Mouse (Mus musculus) frontal cortex, postnatal 36 days (tissue): ENCODE measurements at regions not wholly inside any gene's neighbourhood (a gene's known extent, or its start where the extent isn't known, plus 50 kb on each side); places are given as distances from the start of the nearest gene placed in this dataset.

Experiments
- DNase-seq, 2 experiments: peaks; one replicate each; pipeline ENCODE4 v3.0.0; 2022; ENCODE audit warnings: low spot score in 2 of 2

DNA sequence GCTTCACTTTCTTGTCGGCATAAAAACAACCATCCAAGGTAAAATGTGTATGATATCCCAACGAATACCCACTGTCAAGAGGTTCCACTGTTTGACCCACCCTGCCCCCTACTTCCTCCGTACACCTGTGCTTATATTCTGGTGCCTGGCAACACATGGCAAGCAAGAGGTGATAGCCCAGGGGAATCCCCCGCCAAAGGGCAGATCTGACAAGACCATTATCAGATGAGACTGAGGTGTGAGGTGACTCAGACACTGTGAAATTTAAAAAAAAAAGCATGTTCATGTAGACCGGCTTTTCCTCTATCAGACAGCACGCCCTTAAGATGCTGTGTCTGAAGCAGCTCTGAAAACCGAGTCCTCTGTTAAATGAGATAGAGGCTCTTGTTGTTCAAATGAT is 89.4 kb upstream of the Bach2 start:
- DNase-seq, result no peak

DNA sequence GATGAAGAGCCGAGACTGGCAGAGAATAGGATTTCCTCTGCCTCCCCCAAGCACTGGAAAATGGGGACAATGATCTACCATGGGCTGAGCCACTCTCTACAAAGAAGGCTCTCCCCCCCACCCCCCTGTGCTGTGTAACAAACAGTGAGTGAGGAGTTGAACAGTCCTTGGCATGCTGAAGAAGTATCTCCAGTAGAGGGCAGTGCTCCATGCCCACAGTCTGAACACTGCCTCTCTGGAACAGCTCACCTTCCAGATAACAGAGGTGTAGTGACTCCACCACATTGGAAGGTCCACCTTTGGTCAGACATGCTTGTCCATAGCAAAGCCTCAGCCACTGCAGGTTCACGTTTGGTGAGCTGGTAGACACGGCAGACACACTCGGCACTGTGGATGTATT is 85.2 kb upstream of the Bach2 start:
- DNase-seq, result no peak

DNA sequence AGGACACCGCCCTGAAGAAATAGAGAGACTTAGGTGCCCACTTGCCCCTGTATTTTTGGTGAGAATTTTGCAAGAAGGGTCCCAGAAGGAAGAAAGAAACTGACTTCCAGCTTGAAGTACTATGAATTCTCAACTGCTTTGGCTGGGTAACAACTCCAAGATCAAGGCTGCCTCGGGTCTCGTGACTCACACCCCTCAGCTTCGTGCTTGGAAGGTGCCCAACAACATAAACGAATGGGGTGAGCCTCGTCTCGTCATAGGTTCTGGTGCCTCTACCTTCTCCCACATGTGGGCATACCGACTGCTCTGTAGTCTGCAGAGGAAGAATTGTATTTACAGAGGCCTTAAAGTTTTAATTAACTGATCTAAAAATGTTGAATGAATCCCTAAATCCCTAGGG is 81.6 kb upstream of the Bach2 start:
- no peak for DNase-seq

DNA sequence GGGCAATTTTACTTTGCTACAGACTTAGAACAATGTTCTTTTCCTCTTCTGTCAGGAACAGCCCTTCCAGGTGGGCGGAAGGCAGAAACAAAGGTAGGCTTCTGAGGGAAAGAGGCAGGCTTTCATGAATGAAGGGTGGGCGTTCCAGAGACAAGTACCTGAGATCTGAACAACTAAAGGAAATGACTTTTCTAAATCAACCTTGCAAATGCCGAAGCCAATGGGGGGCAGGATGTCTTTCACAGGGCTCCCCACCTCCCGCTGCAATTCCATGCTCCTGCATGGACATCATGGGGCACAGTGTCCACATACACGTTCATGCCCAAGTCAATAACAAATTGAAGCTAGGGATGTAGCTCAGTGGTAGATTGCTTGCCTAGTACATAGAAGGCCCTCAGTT is 80.2 kb upstream of the Bach2 start:
- DNase-seq, result no peak

DNA sequence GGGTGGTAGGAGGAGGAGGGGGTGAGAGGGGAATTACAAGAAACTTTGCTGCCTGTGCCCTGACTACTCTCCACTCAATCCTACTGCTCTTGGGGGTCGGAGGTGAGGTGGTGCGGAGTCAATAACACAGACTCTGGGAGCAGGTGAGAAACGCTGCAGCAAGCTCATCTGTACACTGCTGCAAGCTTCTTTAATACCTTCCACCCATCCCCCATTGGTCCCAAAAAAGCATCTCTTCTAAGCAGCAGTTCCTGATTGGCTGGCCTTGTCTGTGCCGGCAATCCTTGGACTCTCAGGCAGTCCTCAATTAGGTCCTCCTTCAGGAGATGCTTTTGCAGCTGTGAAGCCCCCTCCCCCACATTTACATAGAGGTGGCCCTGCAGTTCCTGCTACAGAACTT is 79.7 kb upstream of the Bach2 start:
- DNase-seq, result no peak

DNA sequence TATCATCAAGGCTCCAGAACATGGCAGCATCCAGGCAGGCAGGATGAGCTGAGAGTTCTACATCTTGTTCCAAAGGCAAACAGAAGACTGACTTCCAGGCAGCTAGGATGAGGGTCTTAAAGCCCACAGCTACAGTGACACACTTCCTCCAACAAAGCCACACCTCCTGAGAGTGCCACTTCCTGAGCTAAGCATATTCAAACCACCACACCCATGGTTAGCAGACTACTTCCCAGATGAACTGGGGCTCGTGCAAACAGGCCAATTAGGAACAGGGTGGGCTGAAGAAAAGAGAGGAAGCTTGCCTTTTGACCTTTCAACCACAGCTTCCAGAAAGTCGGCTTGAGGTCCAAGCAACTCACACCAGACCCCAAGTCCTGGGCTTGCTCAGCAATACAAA is 77.8 kb upstream of the Bach2 start:
- DNase-seq, result no peak

DNA sequence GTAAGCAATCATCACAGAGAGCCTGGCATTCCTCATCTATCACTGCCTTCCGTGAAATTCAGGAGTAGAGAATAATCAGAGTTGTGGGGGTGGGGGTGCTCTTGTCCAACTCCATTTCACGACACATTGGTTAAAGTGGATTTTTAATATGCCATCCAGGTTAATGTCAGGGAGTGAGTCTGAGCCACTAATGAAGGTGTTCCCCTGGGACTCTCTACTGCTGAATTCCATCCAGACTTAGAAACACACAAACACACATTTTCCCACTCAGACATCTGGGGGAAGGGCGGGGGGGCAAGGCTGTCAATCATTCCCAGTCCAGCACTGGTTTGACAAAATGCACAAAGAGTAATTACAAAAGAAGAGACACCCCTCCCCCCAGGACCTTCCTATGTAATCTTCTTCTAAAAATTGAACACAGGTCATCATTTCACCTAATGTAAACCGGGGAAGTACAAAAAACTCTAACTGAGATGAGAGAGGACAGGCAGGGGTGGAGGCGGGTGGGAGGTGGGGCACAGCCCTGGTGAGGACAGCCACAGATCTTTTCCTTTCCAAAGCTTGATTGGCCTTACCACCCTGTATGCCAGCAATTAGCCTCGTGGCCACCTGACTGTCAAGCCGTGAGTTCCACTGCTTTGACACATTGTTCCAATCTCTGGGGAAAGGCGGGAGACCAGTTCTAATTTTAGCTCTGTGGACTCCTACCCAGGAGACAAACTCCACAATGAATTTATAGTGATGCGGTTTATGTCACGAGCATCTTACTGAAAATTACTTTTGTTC is 76.5 kb upstream of the Bach2 start:
- DNase-seq, result no peak

DNA sequence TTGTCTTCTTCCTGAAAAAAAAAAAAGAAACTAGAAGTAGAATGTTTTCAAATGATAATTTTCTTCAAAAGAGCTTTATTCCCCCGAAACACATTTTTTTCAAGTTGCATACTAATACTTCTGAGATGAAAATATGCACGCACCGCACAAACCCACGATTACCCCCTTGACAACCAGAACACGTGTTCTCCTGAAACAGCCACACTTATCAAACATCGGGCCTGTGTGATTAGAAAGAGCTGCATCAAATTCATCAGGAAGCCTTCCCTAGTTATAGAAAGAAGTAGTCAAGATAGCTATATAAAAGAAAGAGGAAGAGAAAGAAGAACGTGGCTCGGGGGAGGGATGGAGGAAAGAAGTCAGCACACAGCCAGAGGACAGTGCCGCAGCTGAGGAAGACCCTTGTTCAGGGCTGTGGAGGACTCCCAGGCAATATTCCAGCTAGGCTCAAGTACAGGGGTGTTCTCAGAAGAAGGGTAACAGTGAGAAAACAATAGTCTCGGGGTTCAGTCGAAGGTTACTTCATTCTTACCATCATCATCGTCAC is 75.8 kb upstream of the Bach2 start:
- no peak for DNase-seq

DNA sequence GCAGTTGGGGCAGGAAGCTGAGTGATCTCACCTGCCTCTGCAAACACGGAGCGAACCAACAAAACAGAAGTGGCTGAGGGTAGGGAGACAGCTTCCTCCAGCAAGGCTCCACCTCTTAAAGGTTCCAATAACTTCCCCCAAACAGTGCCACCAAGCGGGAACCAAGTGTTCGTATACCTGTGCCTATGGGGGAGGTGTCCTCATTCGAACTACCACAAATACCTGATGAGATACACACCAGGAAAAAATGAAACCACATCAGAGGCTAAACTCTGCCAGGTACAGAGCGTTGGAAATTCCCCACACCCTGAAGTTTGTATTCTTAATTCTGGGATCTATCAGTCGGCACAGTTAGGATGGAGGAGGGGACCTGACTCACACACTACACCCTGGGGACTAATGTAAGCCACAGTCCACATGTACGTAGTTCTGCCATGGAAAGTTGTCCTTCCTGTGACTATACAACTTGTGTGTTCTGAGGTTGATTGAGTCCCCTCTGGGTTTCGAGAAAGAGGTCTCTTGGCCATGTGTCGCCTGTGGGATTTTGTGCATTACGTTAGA is 74.4 kb upstream of the Bach2 start:
- DNase-seq, result no peak

DNA sequence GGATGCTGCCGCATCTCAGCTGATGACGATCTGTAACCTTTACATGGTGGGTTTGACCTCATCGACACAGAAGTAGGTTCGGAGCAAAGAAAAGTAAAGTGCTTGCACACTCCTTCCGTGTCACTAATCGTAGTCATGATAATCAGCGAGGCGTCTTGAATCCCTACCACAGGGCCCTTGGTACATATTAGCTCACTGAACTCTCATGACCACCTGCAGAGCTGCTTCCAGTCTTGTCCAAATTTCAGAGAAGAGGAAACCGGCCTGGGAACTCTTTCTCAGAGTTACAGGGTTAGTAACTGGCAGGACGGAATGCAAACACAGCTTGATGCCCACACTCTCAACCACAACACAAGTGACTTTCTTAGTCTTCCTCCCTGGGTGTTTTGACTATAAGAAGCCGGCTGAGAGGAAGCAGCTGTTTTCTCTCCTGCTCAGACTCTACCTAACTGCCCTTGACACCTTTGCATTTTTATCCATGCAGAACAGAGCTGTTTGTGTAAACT is 73.8 kb upstream of the Bach2 start:
- DNase-seq, result no peak

DNA sequence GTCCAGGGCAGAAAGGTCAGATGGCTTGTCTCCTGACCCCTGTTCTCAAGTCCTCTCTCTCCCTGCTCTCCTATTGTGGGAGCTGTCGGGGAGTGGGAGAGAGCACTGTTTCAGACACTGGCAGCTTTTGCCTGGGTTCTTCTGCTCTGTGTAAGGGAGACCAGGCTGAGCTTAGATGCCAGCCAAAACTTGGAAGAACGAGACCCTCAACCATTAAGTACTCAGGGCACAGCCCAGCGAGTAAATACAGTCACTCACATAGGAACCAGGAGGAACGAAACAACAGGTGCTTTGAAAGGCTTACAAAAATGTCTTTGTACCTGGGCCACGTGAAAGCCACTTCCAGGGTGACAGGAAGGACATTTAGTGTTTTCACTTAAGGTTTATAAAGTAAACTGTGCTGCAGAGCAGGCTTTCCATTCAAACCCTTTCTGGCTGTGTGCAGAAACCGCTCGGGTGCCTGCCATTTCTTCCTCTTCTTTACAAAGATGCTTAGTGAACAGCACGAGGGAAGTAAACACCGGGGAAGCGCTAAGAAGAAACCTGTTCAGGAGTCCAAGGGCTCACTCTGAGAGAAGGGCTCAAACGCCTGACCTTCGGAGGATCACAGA is 72.6 kb upstream of the Bach2 start:
- DNase-seq, result no peak

DNA sequence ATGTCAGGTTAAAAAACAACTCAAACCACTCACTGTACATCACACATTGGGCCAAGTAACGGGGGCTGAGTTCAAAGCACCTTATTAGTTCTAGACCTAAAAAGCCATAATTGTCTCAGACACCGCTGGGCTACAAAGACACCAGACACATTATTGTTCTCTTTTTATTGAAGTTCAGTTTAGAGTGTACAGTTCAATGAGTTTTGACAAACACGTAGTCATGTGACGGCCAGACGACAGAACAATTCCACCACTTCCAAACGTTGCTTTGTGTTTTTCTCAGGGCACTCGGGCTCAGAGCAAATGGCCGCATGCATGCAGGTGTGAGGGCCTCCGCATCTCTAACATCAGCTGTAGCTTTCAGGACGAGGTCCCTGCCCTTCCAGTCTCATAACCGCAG is 71.5 kb upstream of the Bach2 start:
- no peak for DNase-seq

DNA sequence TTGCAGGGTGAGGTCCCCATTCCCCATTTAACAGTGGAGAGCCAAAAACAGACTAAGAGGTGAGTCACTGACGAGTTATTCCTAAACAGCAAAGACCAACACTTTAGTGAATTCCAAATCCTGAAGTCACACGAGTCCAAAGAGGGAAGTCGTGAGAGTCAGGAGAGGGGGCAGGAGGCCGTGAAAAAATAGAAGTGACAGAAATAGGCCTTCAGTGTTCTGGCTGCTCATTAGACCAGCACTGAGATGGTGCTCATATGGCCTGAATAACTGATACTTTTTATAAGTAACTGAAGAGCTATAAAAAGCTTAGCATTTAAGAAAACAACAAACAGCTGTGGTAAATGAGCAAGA is 68.5 kb upstream of the Bach2 start:
- no peak for DNase-seq

DNA sequence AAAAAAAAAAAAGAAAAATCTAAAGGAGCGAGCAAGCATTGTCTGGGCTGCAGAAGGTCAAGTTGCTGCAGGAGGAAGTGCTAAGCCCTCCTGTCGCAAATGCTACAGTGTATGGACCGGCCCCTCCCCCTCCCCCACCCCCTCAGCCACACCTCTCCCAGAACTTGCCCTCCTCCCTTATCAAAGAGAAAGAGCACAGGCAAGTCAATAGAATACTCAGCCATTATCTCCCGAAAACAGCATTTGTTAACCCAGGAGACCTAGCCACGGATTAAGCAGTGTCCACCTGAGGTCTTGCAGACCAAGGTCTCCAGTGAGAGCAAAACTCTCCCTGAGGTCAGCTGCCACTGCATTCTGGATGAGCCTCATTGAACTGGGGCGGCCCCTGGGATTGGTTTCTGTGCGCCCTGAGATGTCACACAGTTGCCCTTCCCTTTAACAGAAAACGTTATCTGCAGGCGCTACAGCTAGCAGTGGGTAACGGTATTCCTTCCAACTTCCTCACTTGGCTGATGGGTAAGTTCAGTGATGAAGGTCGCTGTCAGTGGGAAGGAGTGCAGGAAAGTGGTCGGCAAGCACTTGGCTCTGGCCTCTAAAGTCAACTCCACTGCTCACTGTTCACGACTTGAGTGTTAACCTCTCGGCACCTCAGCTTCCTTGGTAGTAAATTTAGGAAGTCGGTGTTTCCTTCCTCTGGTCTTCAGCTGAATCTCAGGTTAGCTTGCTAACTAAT is 68.0 kb upstream of the Bach2 start:
- DNase-seq, result no peak

DNA sequence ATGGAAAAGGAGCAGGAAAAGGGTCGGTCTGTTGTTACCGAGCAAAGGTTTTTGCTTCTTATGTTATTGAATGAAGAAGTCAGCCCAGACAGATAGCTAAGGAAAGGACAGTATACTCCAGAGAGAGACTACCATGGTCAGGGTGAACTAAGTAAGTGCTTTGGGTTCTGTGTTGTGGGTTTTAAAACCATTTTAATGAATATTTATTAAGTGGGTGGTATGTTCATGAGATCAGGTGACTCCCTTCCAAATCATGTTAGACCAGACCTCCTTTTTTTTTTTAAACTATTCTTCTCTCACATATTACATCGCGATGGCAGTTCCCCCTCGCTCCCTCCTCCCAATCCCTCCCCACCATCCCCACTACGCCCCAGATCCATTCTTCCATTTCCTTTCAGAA is 67.3 kb upstream of the Bach2 start:
- no peak for DNase-seq

DNA sequence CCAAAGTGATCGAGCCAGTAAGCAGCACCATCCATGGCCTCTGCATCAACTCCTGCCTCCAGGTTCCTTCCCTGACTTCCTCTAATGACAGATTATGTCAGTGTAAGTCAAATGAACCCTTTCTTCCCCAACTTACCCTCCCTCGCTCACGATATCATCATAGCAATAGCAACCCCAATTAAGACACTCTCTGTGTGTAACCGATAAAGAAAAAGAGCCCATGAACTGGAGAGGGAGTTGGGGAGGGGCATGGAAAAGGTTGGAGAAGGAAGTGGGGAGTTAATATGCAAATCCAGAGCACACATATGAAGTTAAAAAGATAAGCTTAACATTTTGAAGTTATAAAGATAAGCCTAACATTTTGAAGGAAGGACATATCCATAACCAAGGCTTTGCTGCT is 65.6 kb upstream of the Bach2 start:
- DNase-seq, result no peak

DNA sequence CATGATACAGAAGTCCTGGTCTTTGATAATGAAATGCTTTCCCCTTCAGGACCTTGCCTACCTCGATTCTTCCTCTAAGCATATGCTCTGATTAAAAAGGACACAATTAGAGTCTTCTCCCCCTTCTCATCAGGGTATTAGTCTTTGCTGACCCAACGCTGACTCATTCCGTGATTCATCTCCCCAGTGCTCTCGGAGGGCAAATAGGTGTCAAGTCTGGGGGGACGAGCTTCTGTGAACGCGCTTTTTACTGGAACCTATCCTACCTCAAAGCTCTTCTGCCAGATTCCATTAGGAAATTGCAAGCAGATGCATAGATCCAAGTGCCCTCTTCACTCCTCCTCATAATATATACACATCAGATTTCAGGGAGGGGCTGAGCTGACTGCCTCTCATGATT is 63.8 kb upstream of the Bach2 start:
- no peak for DNase-seq

DNA sequence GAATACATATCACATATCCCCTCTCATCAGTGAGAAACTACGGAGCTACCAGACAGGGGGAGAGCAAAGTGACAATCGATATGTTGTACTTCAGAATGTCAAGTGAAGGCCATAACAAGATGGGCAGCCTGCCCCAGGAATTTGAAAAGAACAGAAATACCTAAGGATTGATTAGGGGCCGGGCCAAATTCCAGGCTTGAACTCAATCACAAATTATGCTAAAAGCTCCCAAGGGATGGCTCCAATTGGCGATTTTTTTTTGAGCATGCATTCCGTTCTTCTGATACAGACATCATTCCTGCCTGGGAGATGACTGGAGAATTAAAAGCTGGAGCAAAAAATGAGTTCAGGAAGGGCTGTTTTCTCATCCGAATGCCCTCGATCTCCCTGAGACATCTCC is 63.4 kb upstream of the Bach2 start:
- DNase-seq, result no peak

DNA sequence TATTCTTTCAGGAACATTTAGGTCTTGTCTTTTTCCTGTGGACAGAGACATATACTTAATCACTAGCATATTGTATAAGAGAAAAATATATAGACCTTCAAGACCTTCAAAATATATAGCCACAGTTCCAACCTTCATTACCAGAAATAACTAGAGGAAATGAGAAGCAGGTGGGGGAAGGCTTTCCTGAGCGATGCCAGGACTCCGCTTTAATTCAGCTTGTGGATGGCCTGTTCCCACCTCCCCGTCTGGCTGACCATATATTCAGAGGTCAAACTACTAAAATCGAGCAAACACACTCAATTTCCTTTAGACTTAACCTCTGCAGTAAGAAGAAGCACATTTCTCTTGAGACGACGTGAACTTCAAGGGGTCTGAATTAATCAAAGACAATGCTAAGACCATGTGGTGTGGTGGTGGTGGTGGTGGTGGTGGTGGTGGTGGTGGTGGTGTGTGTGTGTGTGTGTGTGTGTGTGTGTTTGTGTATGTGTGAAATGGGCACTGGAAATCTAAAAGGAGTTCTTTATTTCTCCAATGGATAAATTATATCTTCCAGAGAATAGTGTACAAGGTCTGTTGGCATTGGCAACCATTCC is 62.7 kb upstream of the Bach2 start:
- no peak for DNase-seq

DNA sequence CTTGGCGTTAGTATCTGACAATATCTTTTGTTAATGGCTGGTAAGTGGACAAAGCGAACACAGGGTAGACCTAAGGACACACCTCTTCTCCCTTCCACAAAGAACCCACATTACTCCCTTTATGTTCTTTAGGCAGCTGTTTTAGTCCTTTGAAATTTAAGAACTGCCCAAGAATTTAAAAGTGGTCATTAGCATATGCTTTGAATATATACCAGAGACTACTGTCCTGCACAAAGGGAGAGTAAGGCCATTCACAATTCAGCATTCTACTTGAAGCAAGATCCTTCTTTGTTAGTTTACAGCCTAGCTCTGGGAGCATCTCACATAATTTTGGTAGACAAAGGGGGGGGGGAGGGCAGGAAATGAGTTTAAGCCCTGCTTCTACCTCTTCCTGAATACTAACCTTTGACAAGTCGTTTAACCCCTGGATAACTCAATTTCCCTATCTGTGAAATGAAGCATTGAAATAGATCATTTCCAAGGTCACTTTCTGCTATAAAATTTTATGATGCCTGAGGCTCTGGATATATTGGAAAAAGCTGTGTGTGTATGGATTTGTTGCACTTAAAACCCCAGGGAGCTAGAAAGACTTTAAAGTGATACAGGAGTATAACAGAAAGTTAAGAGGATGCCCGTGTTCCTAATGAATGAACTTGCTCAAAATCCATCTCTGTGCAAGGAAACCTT is 62.0 kb upstream of the Bach2 start:
- DNase-seq, result no peak

DNA sequence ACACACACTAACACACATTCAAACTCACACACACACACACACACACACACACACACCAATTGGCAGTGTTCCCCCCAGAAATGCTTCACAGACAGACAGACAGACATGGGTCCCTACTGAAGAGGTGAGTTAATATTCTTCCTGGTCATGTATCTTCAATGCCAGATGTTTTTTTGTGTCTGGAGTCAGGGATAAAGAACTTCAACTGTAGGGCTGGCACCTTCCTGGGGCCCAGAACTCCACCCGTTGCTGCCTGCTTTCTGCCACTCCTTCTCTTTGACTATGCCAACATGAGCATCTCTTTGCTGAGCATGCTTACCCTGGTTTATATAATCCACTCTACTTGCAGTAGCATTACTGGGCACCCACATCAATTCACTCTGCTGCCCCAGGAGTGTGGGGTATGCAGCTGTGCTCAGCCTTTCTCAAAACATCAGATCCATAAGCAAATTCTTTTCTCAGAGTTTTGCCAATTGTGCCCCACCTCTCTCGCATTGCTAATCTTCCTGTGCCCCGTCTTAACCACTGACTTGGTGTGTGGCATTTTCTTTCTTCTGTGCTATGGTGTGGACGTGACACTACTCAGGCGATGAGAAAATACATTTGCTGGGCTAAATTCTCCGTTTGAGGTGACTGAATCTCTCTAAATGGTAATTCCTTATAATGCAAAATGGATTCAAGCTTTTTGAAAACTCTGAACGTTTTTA is 60.5 kb upstream of the Bach2 start:
- no peak for DNase-seq
